Mouse (Mus musculus) midbrain, embryonic 12.5 days (tissue): ENCODE measurements around the gene Gnl1. TPM values are rescaled to one million over a fixed set of nuclear protein-coding genes. Genes with fewer than 3 reads are reported as not detected.
"Not testable (repeated sequence)": the region's sequence is repeated elsewhere in the genome, so short reads cannot be mapped to it uniquely, and the experiment has no call there.

Experiments
- ATAC-seq: fragments of 200-750 bp; cut with Nextera tagmentation; 2 replicates; pipeline ENCODE4 v1.8.0; 2017; ENCODE audit warnings: low read depth, moderate TSS enrichment, moderate library complexity; ENCODE audit not compliant: low FRiP score
- H3K27ac ChIP-seq: fragments of 300-500 bp; sonication (generic); replicated peaks from 2 replicates; pipeline ENCODE4 v1.5.1; 2016; ENCODE audit warnings: mild to moderate bottlenecking
- H3K27me3 ChIP-seq: fragments of 300-500 bp; sonication (generic); 2 replicates; pipeline ENCODE4 v1.6.1; 2016; ENCODE audit warnings: mild to moderate bottlenecking
- H3K36me3 ChIP-seq: fragments of 300-500 bp; sonication (generic); 2 replicates; pipeline ENCODE4 v1.6.1; 2016
- H3K4me1 ChIP-seq: fragments of 300-500 bp; sonication (generic); 2 replicates; pipeline ENCODE4 v1.6.1; 2016
- H3K4me2 ChIP-seq: fragments of 300-500 bp; sonication (generic); replicated peaks from 2 replicates; pipeline ENCODE4 v1.6.1; 2016; ENCODE audit warnings: mild to moderate bottlenecking, moderate library complexity
- H3K4me3 ChIP-seq: fragments of 300-500 bp; sonication (generic); 2 replicates; pipeline ENCODE4 v1.5.1; 2016; ENCODE audit warnings: mild to moderate bottlenecking
- H3K9ac ChIP-seq: fragments of 300-500 bp; sonication (generic); replicated peaks from 2 replicates; pipeline ENCODE4 v1.6.1; 2016; ENCODE audit warnings: mild to moderate bottlenecking, moderate library complexity
- H3K9me3 ChIP-seq: fragments of 300-500 bp; sonication (generic); 2 replicates; pipeline ENCODE4 v1.6.1; 2016; ENCODE audit warnings: mild to moderate bottlenecking
- WGBS: fragments of 180-500 bp; shearing (Covaris S2); methylation state at CpG from one replicate; pipeline ENCODE4 v1.1.7; 2016; 5-methylcytosine and 5-hydroxymethylcytosine counted together
- polyA plus RNA-seq: library from polyadenylated mRNA; unstranded; fragments of >200 nt; fragmentation: Nextera tagmentation; extraction: Ambion mirVana; gene quantifications from 2 replicates; pipeline ENCODE4 v1.2.1, GENCODE M21; 2016

Gnl1 gene
- polyA plus RNA-seq, 1 experiment from 2014 or later = 48.5 TPM

DNA sequence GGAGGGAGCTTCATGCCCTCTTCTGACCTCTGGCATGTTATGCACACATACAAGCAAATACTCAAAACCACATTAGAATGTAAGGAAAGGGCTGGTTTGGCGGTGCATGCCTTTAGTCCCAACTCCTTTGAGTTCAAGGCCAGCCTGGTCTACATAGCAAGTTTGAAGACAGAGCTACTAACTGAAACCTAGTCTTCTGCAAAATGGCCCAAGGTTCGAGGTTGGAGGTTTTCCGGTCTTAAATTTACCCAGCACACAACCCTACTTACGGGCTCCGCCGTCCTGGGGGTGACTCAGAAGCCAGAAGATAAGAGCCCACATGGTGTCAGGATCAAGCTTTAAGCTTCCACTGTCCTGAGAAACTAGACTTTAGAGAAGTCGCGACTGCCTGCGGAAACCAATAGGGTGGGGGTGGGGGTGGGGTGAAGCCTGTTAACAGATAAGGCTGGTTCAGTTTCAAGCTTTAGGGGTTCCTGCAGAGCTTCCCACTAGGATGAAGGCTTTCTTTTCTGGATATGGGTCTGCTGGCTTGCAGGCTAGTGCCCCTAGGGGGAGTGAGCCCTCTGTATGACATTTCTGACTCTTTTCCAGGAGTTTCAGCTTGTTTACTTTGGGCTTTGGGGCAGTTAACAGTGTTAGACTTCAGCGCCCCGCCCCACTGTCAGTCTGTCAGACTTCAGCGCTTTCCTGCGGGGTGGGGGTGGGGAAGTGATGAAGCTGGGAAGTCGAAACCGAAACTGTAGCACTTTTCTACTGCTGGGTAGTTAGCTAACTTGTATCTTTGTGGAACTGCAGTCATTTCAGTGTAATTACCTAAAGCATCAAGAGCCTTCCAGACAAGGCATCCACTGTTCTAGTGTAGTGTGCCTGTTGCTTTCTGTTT is 40.8 kb downstream of the Gnl1 start, which contains the start of gene H2-T24:
Gene H2-T24 (minus strand): TSS at position 370 of the 883 bp plus-strand sequence.
- no peaks in the 10 kb centered on the region for H3K9me3 ChIP-seq
- WGBS = 40% methylated on average over 15 of the region's 15 CpGs
- H3K27me3 ChIP-seq = no peaks in the 10 kb centered on the region
- H3K4me2 ChIP-seq = no peak within 1 kb of the TSS
- H3K27ac ChIP-seq = no peak within 1 kb of the TSS
- H3K4me1 ChIP-seq = peaks cover 6% of the 10 kb centered on the region
- no peak for ATAC-seq
- H3K4me3 ChIP-seq = no peak within 1 kb of the TSS
- H3K36me3 ChIP-seq = 0 out of 2 replicates have a peak, but pooled peaks cover 2% of the 10 kb centered on the region
- H3K9ac ChIP-seq = no peak within 1 kb of the TSS

DNA sequence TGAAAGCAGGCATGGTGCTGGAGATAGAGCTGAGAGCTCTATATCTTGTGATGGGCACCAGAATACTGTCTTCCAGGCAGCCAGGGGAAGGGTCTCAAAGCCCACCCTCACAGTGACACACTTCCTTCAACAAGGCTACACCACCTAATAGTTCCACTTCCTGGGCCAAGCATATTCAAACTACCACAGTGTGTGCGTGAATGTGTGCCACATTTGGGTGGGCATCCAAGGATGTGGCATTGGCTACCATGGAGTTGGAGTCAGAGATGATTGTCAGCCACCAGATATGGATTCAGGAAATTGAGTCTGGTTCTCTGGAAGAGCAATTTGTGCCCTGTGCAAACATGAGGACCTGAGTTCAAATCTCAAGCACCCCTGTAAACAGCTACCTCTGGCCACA is 41.7 kb downstream of the Gnl1 start:
- ATAC-seq = no peak
- no peaks in the 10 kb centered on the region for H3K9me3 ChIP-seq
- peaks cover 6% of the 10 kb centered on the region for H3K4me1 ChIP-seq
- no peaks in the 10 kb centered on the region for H3K36me3 ChIP-seq
- no peak overlapping the region for H3K27ac ChIP-seq
- no peaks in the 10 kb centered on the region for H3K27me3 ChIP-seq
- no peak overlapping the region for H3K9ac ChIP-seq
- 91% methylated on average over 1 of the region's 1 CpGs for WGBS
- no peak overlapping the region for H3K4me2 ChIP-seq
- no peak overlapping the region for H3K4me3 ChIP-seq

DNA sequence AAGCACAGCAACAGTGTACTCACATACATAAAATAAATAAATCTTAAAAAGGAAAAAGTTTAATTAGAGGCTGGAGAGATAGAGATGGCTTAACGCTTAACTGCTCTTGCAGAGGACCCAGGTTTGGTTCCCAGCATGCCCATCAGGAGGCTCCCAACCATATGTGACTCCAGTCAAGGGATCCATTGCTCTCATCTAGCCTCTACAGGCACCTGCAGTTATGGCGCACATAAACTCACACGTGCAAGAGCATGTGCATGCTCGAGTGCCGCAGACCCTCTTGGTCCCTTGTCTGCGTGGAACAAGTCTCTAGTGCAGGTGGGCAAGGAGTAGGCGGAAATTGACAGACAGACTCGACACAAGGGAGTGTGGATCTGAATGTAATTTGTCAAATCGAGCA is 42.4 kb downstream of the Gnl1 start:
- Histone ChIP-seq H3K36me3 (no peaks in the 10 kb centered on the region), H3K4me2 (no peak overlapping the region), H3K9ac (no peak overlapping the region), H3K4me3 (no peak overlapping the region), H3K27me3 (no peaks in the 10 kb centered on the region), H3K4me1 (peaks cover 6% of the 10 kb centered on the region), H3K27ac (no peak overlapping the region), H3K9me3 (no peaks in the 10 kb centered on the region)
- WGBS = 91% methylated on average over 9 of the region's 9 CpGs
- no peak for ATAC-seq

DNA sequence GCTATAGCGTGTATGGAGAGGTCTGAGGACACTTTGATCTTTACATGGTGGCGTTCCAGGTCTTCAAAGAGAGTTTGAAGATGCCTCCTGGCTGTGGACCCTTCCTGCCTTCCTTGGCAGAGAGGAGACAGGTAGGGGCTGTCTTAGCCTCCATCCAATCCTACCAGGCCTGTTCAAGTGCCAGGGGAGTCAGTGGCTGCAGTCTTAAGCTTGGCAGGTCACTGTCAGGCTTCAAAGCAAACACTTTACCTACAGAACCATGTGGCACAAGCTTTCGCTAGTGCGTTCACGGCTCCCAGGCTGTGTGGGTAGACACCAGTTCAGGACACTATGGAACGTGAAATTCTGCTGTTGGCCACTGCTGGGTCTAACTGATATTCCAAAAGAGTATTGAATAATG is 43.3 kb downstream of the Gnl1 start:
- H3K4me1 ChIP-seq = peaks cover 6% of the 10 kb centered on the region
- H3K27me3 ChIP-seq = no peaks in the 10 kb centered on the region
- H3K9me3 ChIP-seq = no peaks in the 10 kb centered on the region
- ATAC-seq = no peak
- no peak overlapping the region for H3K27ac ChIP-seq
- H3K9ac ChIP-seq = no peak overlapping the region
- WGBS = 92% methylated on average over 6 of the region's 6 CpGs
- H3K4me2 ChIP-seq = no peak overlapping the region
- H3K36me3 ChIP-seq = no peaks in the 10 kb centered on the region
- no peak overlapping the region for H3K4me3 ChIP-seq

DNA sequence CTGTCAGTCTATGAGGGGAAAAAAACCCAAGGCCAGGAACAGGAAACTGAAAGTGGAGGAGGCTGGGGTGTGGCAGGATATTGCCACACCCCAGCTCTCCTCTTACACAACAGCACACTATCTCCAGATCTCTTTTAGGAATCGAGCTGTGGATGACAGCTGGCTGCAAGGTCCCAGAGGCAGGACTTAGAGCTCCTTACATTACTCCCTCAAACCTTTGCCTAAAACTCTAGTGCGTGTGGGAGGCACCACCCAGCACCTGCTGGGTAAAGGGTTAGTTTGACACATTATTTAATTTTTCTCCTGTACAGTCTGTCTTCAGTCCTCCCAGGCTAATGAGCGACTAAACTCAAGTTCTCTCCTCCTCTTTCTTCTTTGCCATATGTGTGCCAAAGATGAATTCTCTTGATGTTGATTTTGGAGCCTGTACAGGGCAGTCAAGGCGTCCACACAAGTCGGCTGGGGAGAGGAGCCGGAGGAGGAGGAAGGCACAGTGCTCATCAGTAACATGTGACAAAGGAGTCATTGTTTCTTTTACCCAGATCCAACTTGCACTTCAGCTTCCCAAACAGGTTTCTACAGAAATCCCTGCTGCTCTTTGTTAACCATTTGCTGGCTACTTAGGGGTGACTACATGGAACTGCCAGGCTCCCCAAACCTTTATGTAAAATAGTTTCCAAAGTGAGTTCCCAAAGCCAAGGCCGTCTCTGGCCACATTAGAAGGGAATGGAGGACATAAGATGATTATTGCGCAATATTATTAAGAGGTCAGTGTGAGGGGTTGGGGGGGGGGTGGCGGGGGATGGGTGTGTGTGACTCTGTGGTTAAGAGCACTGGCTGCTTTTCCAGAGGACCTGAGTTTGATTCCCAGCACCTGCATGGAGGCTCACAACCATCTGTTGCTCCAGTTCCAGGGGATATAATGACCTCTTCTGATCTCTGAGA is 44.3 kb downstream of the Gnl1 start:
- peaks cover 6% of the 10 kb centered on the region for H3K4me1 ChIP-seq
- ATAC-seq = no peak
- WGBS = 76% methylated on average over 9 of the region's 9 CpGs
- H3K4me2 ChIP-seq = no peak overlapping the region
- no peak overlapping the region for H3K9ac ChIP-seq
- H3K9me3 ChIP-seq = no peaks in the 10 kb centered on the region
- no peak overlapping the region for H3K4me3 ChIP-seq
- no peaks in the 10 kb centered on the region for H3K36me3 ChIP-seq
- no peaks in the 10 kb centered on the region for H3K27me3 ChIP-seq
- H3K27ac ChIP-seq = no peak overlapping the region

DNA sequence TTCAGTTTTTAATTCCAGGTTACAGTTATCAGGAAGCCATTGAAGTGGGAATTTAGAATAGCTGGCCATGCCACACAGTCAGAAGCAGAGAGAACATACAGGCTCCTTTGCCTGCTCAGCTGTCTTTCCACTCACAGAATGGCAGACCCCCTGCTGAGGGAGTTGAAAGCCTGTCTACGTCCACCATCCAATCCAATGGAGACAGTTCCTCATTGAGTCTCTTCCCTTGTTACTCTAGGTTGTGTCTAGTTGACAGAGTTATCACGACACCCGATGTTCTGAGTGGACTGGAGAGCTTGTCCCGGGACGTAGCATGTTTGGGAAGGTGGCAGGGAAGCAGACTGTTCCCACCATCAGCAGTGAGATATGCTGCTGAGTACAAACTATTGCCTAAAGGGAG is 45.5 kb downstream of the Gnl1 start:
- Histone ChIP-seq H3K27me3 (no peaks in the 10 kb centered on the region), H3K4me2 (no peak overlapping the region), H3K9me3 (no peaks in the 10 kb centered on the region), H3K27ac (no peak overlapping the region), H3K4me3 (no peak overlapping the region), H3K9ac (no peak overlapping the region), H3K36me3 (no peaks in the 10 kb centered on the region), H3K4me1 (peaks cover 6% of the 10 kb centered on the region)
- ATAC-seq = no peak
- 75% methylated on average over 5 of the region's 5 CpGs for WGBS

DNA sequence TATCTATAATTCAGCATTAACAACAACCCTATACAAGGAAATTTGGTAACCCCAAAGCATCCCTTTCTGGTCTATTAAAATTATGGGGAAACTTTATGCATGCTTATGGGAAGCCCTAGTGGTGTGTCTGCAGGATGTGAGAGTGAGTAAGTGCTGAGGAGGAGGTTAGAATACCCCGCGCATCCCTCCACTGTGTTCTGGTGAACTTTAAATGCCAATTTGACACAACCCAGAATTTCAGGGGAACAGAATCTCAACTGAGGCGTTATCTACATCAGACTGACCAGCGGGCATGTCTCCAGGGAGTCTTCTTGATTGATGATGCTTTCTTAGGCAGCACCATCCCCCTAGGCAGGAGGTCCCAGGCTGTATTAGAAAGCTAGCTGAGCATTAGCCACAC is 46.2 kb downstream of the Gnl1 start:
- Histone ChIP-seq H3K27ac (no peak overlapping the region), H3K9ac (no peak overlapping the region), H3K4me3 (no peak overlapping the region), H3K4me1 (no peaks in the 10 kb centered on the region; the same call in 1 of the 2 replicates), H3K4me2 (no peak overlapping the region), H3K9me3 (no peaks in the 10 kb centered on the region), H3K27me3 (no peaks in the 10 kb centered on the region; the same call in 1 of the 2 replicates), H3K36me3 (no peaks in the 10 kb centered on the region)
- 90% methylated on average over 4 of the region's 4 CpGs for WGBS
- no peak for ATAC-seq

DNA sequence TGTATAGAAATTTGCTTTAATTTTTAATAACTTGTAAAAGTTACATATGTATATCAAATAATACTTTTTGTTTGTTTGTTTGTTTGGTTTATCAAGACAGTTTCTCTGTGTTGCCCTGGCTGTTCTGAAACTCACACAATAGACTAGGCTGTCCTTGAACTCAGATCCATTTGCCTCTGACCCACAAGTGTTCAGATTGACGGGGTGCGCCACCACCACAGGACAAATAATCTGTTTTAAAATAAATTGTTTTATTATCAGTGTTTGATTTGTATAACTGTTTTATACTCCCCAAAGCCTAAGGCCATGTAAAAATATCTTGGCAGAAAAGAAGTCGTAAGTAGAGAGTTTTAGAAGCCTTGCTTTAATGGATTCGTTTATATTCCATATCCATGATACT is 48.0 kb downstream of the Gnl1 start:
- H3K27me3 ChIP-seq = peaks cover 4% of the 10 kb centered on the region
- 96% methylated on average over 4 of the region's 4 CpGs for WGBS
- no peaks in the 10 kb centered on the region for H3K9me3 ChIP-seq
- ATAC-seq = no peak
- H3K9ac ChIP-seq = no peak overlapping the region
- no peaks in the 10 kb centered on the region for H3K36me3 ChIP-seq
- no peak overlapping the region for H3K4me3 ChIP-seq
- H3K4me2 ChIP-seq = no peak overlapping the region
- no peak overlapping the region for H3K27ac ChIP-seq
- peaks cover 5% of the 10 kb centered on the region; the same call in 1 of the 2 replicates for H3K4me1 ChIP-seq

DNA sequence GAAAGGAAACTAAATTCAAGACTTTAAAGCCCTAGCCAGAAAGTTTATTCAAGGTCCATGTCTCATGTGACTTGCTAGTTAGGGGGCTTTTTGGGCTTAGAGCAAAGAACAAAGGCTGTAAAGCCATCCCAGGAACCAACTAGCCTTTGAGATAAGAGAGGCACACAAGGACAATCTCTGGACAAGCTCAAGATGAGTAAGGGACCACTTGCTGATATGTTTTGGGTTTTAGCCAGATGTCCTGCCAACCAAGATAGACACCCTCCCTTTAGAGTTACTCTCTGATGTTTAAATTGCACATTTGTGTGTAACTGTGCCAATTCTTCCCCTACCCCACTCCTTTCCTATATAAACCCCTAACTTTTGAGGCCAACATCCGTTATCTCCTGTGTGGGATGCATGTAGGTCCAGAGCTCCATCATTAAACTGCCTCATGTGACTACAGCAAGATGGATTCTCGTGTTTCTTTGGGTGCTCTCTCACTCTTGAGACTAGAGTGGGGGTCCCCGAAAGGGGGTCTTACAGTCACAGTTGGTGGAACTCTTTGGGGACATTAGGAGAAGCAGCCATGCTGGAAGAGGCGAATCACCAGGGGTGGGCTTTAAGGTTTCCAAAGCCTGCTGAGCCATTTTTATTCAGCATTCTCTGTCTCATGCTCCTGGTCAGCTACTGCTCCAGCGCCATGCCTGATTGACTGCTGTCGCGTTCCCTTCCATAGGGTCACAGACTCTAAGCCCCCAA is 49.4 kb downstream of the Gnl1 start:
- Histone ChIP-seq H3K9ac (no peak overlapping the region), H3K4me1 (peaks cover 5% of the 10 kb centered on the region; the same call in 1 of the 2 replicates), H3K4me2 (no peak overlapping the region), H3K4me3 (no peak overlapping the region), H3K36me3 (no peaks in the 10 kb centered on the region), H3K27ac (no peak overlapping the region), H3K9me3 (no peaks in the 10 kb centered on the region), H3K27me3 (peaks cover 4% of the 10 kb centered on the region)
- ATAC-seq = no peak
- WGBS = 62% methylated on average over 7 of the region's 7 CpGs

DNA sequence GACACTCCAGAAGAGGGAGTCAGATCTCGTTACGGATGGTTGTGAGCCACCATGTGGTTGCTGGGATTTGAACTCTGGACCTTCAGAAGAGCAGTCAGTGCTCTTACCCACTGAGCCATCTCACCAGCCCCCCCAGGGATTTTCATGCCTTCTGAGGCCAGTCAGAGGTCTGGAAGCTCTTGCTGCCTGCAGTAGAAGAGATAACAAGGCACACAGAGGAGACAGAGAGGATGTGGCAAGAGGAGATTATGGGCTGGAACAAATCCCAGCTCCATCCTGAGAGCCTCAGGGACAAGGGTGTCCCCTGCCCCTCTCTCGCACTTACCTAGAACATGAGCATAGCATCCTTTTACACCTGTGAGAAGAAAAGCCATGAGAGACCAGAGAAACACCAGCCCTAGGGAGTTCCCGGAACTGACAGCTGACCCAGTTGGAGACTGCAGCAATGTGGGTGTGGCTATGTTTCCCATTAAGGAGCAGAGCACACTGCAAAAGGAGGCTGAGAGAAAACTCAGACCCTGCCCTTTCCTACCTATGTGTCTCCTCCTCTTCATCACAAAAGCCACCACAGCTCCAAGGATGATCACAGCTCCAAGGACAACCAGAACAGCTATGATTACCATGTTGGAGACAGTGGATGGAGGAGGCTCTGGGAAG is 50.5 kb downstream of the Gnl1 start:
- H3K4me2 ChIP-seq, H3K27me3 ChIP-seq, H3K36me3 ChIP-seq, H3K4me1 ChIP-seq, H3K9me3 ChIP-seq, H3K9ac ChIP-seq, H3K4me3 ChIP-seq, H3K27ac ChIP-seq, ATAC-seq: not testable (repeated sequence)
- 85% methylated on average over 4 of the region's 4 CpGs for WGBS
